Mouse (Mus musculus) cortical plate, adult 2 months (tissue): ENCODE measurements around the gene Ncor1. TPM values are rescaled to one million over a fixed set of nuclear protein-coding genes. Genes with fewer than 3 reads are reported as not detected.

Experiments
- H3K27ac ChIP-seq: fragments of 200-500 bp; 2 replicates; pipeline ENCODE4 v1.5.1; 2012; ENCODE audit warnings: low read length, control low read depth, inconsistent platforms; ENCODE audit not compliant: insufficient read depth
- H3K4me1 ChIP-seq: fragments of 200-500 bp; 2 replicates; pipeline ENCODE4 v1.6.1; 2011; ENCODE audit warnings: low read length; ENCODE audit not compliant: control insufficient read depth, insufficient read depth
- H3K4me3 ChIP-seq: fragments of 200-500 bp; 2 replicates; pipeline ENCODE4 v1.5.1; 2011; ENCODE audit warnings: mild to moderate bottlenecking, low read length, control low read depth; ENCODE audit not compliant: insufficient read depth
- CTCF ChIP-seq: fragments of 200-500 bp; IDR thresholded peaks from 2 replicates; pipeline ENCODE4 v1.5.1; 2011; ENCODE audit warnings: mild to moderate bottlenecking, control low read depth, low read length; ENCODE audit not compliant: insufficient read depth; ENCODE audit errors: extremely low read depth
- POLR2A ChIP-seq: fragments of 200-500 bp; IDR thresholded peaks from 2 replicates; pipeline ENCODE4 v1.6.1; 2011; ENCODE audit warnings: mild to moderate bottlenecking, low read length, control low read depth; ENCODE audit not compliant: insufficient read depth; ENCODE audit errors: extremely low read depth
- polyA plus RNA-seq: library from polyadenylated mRNA; depleted of rRNA; stranded (reverse); fragments of >200 nt; gene quantifications from 2 replicates; pipeline ENCODE4 v1.2.3, GENCODE M21; 2012

The Ncor1 gene
- polyA plus RNA-seq, 1 experiment, result 129 TPM

- H3K4me1 ChIP-seq, result peaks cover 1% of the 10 kb centered on the region; the same call in 1 of the 2 replicates
- TF ChIP-seq POLR2A, result no peak
- TF ChIP-seq CTCF, result no peak
- no peak overlapping the region for H3K4me3 ChIP-seq
- no peak overlapping the region for H3K27ac ChIP-seq
These were observed 86.6 kb downstream of the Ncor1 start for GRCm38 (mm10) chr11:62371776-62372175.

DNA sequence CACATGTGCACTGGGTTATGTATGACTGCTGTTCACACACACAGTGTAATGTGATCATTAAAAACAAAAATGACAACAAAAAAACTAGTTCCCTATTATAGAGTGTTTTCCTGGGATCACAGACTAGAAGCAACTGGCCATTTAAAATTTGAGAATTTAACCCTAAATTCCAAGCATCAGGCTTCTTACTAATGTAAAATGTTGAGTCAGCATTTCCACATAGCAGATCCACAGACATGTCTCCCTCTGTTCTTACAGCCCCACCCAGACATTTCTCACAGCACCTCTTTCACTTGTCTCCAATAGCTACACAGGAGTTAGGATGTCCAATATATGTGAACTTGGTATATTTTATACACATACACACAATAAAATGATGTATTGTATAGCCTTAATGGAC lies 88.4 kb downstream of the Ncor1 start:
- H3K4me1 ChIP-seq, result peaks cover 1% of the 10 kb centered on the region; the same call in 1 of the 2 replicates
- H3K4me3 ChIP-seq, result no peak overlapping the region
- TF ChIP-seq CTCF (no peak), POLR2A (no peak)
- H3K27ac ChIP-seq, result no peak overlapping the region

- TF ChIP-seq CTCF (no peak), POLR2A (no peak)
- H3K4me1 ChIP-seq, result peaks cover 1% of the 10 kb centered on the region; the same call in 1 of the 2 replicates
- H3K4me3 ChIP-seq, result no peak overlapping the region
- no peak overlapping the region for H3K27ac ChIP-seq
These were observed 91.5 kb downstream of the Ncor1 start for GRCm38 (mm10) chr11:62366879-62367278.

DNA sequence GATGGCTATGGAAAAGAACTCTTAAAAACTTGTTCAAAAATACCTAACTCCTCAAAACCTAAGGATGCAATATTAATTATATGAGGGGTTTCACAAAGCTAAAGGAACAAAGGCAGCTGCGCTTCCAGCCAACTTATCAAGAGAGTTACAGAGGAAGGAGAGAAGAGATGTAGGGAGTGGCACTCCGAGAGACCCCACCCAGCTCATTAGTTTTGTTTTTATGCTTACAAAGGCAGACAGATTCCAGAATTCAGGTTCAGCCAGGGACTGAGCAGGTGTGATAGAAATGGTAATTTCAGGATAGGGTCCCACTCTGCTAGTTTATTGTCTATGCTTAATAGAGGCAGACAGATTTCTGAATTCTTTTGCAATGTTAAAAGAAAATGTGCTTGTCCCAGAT lies 103.1 kb downstream of the Ncor1 start:
- TF ChIP-seq POLR2A (no peak), CTCF (no peak)

DNA sequence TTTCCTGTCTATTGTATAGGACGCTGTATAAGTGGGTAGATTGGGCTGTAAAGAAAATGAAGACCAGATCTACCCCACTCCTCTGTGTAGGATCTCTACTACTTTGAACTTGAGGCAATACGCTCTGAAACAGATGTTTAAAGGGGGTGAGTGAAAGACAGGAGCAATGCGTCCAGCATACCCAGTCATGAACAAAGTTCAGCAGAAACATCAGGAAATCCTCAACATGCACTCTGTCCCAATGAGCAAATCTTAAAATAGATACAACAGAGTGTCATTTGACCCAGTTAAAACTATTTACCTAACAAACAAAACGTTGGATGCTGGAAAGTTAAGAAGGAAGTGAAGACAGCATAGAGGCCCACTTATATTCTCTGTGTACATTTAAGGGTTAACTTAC lies 106.4 kb downstream of the Ncor1 start:
- TF ChIP-seq POLR2A, result no peak
- no peak for TF ChIP-seq CTCF
- H3K4me3 ChIP-seq, result no peak overlapping the region
- H3K4me1 ChIP-seq, result no peaks in the 10 kb centered on the region
- no peak overlapping the region for H3K27ac ChIP-seq

More for the DNA sequence above, 103.1 kb downstream of the Ncor1 start:
- no peak overlapping the region for H3K4me3 ChIP-seq
- no peak overlapping the region for H3K27ac ChIP-seq
- H3K4me1 ChIP-seq, result no peaks in the 10 kb centered on the region

DNA sequence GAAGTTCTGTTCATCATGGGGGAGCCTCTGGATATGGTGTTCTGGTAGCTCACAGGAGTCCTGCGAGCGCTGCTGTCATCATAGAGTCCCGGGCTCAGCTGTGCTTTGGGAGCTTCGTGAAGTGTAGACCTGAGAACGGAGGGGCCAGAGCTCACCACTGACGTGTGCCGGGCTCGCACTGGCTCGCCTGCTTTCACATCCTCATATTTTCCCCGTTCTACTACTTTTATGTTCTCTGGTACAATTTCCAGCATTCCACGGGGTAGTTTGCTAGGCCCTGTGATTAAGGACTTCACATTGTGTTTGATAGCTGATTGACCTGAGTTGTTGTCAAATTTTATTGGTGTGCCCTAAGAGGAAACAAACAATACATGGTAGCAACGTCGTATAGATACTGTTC lies 115.3 kb downstream of the Ncor1 start:
- no peak for TF ChIP-seq CTCF
- TF ChIP-seq POLR2A, result no peak
- H3K27ac ChIP-seq, result no peak overlapping the region
- H3K4me1 ChIP-seq, result no peaks in the 10 kb centered on the region
- no peak overlapping the region for H3K4me3 ChIP-seq

DNA sequence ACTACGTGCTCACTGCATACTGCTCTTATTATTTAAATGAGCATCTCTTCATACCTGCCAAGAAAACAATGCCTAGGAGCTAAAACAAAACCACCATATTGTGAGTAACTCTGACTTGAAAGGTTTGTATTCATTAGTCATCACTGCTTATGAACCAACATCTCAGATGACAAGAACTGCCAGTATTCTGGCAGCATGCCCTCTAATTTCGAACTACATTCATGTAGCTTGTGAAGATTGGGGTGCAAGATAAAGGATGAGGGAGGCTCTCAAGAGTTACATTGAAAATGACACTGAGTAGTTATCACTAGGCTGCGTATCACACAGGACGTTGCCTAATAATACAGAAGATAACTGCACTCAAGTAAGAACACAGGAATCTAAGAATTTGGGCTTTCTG lies 126.1 kb downstream of the Ncor1 start:
- Histone ChIP-seq H3K4me1 (peaks cover 6% of the 10 kb centered on the region), H3K27ac (no peak overlapping the region), H3K4me3 (no peak overlapping the region)
- no peak for TF ChIP-seq POLR2A
- no peak for TF ChIP-seq CTCF

DNA sequence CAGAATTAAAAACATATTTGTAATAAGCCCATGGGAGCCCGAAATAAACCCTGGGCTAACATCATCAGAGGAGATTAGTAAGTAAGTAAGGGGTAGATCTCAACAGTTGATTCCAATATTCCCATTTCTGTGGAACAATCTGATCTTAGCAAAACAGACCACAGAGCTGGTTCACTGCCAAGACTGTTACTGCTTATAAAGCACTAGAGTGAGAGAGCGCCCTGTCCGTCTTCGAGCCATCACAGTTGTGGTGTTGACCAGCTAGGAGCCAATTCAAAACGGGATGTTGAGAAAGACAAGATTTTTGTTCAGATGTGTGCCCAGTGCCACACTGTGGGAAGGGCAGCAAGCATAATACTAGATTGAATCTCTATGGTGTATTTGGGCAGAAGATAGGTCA lies 127.2 kb downstream of the Ncor1 start:
- no peak overlapping the region for H3K27ac ChIP-seq
- H3K4me1 ChIP-seq, result peaks cover 8% of the 10 kb centered on the region
- no peak overlapping the region for H3K4me3 ChIP-seq
- TF ChIP-seq POLR2A, result no peak
- TF ChIP-seq CTCF, result no peak

DNA sequence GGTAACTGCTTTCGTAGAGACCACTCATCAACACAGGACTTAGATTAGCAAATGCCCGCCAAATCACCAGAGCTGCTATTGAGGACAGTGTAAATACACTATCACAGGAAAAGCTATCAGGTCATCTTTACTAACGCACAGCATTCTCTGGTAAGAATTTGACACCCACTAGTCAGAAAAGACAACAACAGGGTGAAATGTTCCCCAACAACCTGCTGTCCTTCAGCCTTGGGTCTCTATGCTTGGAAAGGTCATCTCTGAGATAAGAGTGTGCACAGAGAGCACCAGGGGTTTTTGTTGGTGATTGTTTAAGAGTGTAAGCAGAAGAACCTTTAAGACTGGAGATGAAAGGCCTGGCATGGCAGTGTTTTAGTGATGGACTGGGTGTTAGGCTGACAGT lies 134.7 kb downstream of the Ncor1 start:
- H3K27ac ChIP-seq, result no peak overlapping the region
- H3K4me3 ChIP-seq, result no peak overlapping the region
- peaks cover 2% of the 10 kb centered on the region; the same call in 1 of the 2 replicates for H3K4me1 ChIP-seq
- TF ChIP-seq POLR2A (no peak), CTCF (no peak)

DNA sequence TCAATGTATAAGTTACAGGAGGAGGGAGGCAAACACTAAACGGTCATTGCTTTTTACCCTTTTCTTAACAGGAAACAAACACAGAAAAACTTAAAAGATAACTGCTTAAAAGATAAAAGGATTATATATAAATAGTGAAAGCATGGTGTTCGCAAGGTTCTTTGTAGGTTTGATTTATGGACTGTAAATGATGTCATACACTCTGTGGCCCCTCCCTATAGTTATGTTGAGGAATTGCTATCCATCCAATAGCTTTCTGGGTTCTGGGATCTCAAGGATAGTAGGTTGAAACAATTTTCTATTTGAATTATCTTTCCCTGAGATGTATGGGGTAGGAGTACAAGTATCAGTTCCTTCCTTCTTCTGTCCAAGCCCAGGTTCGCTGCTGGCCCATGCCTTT lies 138.2 kb downstream of the Ncor1 start:
- H3K4me1 ChIP-seq, result peaks cover 2% of the 10 kb centered on the region; the same call in 1 of the 2 replicates

More for the DNA sequence above, 138.2 kb downstream of the Ncor1 start:
- Histone ChIP-seq H3K4me3 (no peak overlapping the region), H3K27ac (no peak overlapping the region)
- TF ChIP-seq CTCF (no peak), POLR2A (no peak)
